Mouse (Mus musculus): ENCODE results near the gene Krt14. TPM values are rescaled to one million over a fixed set of nuclear protein-coding genes. Genes with fewer than 3 reads are reported as not detected.
"Not testable (repeated sequence)": the region's sequence is repeated elsewhere in the genome, so short reads cannot be mapped to it uniquely, and the experiment has no call there.

The Krt14 gene
- 9.9 TPM for polyA plus RNA-seq (2012; fragmentation: generic; extraction: Trizol)

DNA sequence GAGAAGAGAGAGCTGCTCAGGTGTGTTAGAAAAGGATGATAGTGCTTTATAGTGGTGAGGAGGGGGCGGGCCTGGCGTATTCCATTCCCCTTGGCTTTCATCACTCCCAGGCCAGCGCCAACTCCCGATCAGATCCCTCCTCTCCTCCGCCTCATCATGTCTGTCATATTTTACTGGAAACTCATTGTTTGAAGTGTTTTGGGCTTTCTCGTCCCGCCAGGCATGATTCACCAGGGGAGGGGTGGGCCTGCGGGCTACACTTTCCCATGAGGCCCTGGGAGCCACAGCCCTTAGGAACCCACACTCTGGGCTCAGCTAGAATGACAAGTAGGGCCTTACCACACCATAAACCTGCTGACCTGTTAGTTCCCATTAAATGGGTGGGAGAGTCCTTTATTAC, at the start of gene Krt14:
Krt14 (minus strand) TSS at position 51 of the 400 bp plus-strand sequence.
- Histone ChIP-seq H3K4me2 (ENCODE audit: low read depth) (peak within 1 kb of the TSS; percentile 57), H3K27me3 (ENCODE audit: control insufficient read depth, insufficient read depth, insufficient read length) (no peaks in the 10 kb centered on the region), H3K36me3 (ENCODE audit: control insufficient read depth, insufficient read depth) (no peaks in the 10 kb centered on the region), H3K4me3 (peak within 1 kb of the TSS; percentile 5), H3ac (ENCODE audit: control insufficient read depth, insufficient read length) (no peak within 1 kb of the TSS), H3K79me2 (ENCODE audit: control insufficient read depth, insufficient read depth) (no peaks in the 10 kb centered on the region)
- no peak for TF ChIP-seq POLR2A (IDR thresholded peaks at IDR 0.05; ENCODE audit: insufficient read length, low read depth)
- TF ChIP-seq CEBPB (IDR thresholded peaks at IDR 0.05; ENCODE audit: insufficient read depth, poor library complexity, severe bottlenecking): no peak
- TF ChIP-seq SRF (IDR thresholded peaks at IDR 0.05; ENCODE audit: control insufficient read depth, insufficient read length, low read depth): no peak
- no peak for TF ChIP-seq TCF3 (IDR thresholded peaks at IDR 0.05; ENCODE audit: insufficient read length, low read depth)
- TF ChIP-seq MYOG (IDR thresholded peaks at IDR 0.05; ENCODE audit: control insufficient read depth in 1 of 3, insufficient read depth in 1 of 3, insufficient read length in 2 of 3, low read depth in 2 of 3): no peak
- TF ChIP-seq REST (IDR thresholded peaks at IDR 0.05; ENCODE audit: insufficient read depth, insufficient read length): no peak
- no peak for TF ChIP-seq E2F4 (IDR thresholded peaks at IDR 0.05; ENCODE audit: insufficient read depth)
- TF ChIP-seq USF1 (IDR thresholded peaks at IDR 0.05; ENCODE audit: low read depth): no peak
- TF ChIP-seq MAX (IDR thresholded peaks at IDR 0.05; ENCODE audit: low read depth): no peak
- TF ChIP-seq TCF12 (IDR thresholded peaks at IDR 0.05; ENCODE audit: insufficient read depth, poor library complexity, severe bottlenecking): no peak
- TF ChIP-seq POLR2AphosphoS2 (IDR thresholded peaks at IDR 0.05; ENCODE audit: insufficient read length, low read depth): no peak
- no peak for TF ChIP-seq MYOD1 (IDR thresholded peaks at IDR 0.05; ENCODE audit: control insufficient read depth in 1 of 3, insufficient read length in 2 of 3, low read depth in 2 of 3)

DNA sequence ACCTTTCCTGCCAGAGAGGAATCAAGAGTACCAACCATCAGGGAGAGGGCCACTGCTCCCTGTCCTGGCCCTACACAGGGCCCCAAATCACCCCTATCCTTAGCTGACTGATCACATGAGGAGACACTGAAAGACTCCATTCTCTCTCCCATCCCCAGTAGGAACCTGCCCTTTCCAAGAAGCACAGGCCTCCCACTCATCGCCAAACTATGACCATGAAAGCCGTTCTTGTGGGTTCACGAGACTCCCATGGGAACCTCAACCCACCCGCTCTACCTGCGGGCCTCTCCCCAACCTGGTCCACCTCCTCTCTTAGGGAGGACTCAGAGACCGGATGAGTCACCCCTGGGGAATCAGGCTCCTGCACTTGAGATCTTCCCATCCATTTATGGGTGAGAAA, 48.2 kb upstream of the Krt14 start:
- Histone ChIP-seq H3K4me3 (no peak overlapping the region), H3K4me2 (ENCODE audit: low read depth) (no peak overlapping the region), H3K36me3 (ENCODE audit: control insufficient read depth, insufficient read depth) (no peaks in the 10 kb centered on the region), H3K27me3 (ENCODE audit: control insufficient read depth, insufficient read depth, insufficient read length) (no peaks in the 10 kb centered on the region), H3ac (ENCODE audit: control insufficient read depth, insufficient read length) (no peak overlapping the region), H3K79me2 (ENCODE audit: control insufficient read depth, insufficient read depth) (no peaks in the 10 kb centered on the region)
- TF ChIP-seq POLR2A (IDR thresholded peaks at IDR 0.05; ENCODE audit: insufficient read length, low read depth) (no peak), E2F4 (IDR thresholded peaks at IDR 0.05; ENCODE audit: insufficient read depth) (no peak)

DNA sequence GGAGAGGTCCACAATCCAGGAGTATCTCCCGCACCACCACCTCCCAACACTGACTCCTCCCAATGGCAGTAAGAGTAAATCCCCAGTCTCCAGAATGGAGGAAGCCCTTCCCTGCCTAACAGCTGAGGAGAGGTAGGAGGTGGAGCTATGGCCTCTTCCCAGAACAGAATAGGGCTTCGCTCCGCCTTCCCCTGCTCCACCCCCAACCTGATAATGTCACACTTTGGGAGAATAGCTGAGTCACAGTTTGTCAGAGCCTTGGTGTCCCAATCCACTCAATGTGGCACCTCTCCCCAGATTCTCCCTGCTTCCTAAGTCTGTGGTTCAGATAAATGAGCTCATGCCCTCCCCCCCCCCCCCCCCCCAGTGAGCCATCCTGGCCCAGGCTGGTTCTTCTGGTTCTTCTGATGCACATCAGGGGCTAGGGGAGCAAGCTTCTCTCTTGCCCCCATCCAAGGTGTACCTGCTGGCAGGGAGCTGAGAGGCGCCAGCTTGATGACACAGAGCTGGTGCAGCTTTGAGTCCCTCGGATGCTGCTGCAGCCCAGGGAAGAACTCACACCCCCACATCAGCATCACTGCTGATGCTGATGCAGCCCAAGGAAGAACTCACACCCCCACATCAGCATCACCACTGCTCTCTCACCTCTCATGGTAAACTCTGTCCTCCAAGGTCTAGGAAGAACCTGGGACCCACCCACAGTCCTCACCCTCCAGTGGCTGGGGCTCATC, 47.2 kb upstream of the Krt14 start:
- no peaks in the 10 kb centered on the region for H3K79me2 ChIP-seq (ENCODE audit: control insufficient read depth, insufficient read depth)
- H3ac ChIP-seq (ENCODE audit: control insufficient read depth, insufficient read length): no peak overlapping the region
- no peaks in the 10 kb centered on the region for H3K36me3 ChIP-seq (ENCODE audit: control insufficient read depth, insufficient read depth)
- H3K27me3 ChIP-seq (ENCODE audit: control insufficient read depth, insufficient read depth, insufficient read length): no peaks in the 10 kb centered on the region
- no peak overlapping the region for H3K4me2 ChIP-seq (ENCODE audit: low read depth)
- no peak for TF ChIP-seq MAX (IDR thresholded peaks at IDR 0.05; ENCODE audit: low read depth)
- no peak for TF ChIP-seq E2F4 (IDR thresholded peaks at IDR 0.05; ENCODE audit: insufficient read depth)
- TF ChIP-seq MYOD1 (IDR thresholded peaks at IDR 0.05; ENCODE audit: control insufficient read depth in 1 of 3, insufficient read length in 2 of 3, low read depth in 2 of 3): no peak
- no peak for TF ChIP-seq USF1 (IDR thresholded peaks at IDR 0.05; ENCODE audit: low read depth)
- TF ChIP-seq SRF (IDR thresholded peaks at IDR 0.05; ENCODE audit: control insufficient read depth, insufficient read length, low read depth): no peak
- no peak for TF ChIP-seq CEBPB (IDR thresholded peaks at IDR 0.05; ENCODE audit: insufficient read depth, poor library complexity, severe bottlenecking)
- no peak for TF ChIP-seq TCF12 (IDR thresholded peaks at IDR 0.05; ENCODE audit: insufficient read depth, poor library complexity, severe bottlenecking)
- H3K4me3 ChIP-seq: no peak overlapping the region

DNA sequence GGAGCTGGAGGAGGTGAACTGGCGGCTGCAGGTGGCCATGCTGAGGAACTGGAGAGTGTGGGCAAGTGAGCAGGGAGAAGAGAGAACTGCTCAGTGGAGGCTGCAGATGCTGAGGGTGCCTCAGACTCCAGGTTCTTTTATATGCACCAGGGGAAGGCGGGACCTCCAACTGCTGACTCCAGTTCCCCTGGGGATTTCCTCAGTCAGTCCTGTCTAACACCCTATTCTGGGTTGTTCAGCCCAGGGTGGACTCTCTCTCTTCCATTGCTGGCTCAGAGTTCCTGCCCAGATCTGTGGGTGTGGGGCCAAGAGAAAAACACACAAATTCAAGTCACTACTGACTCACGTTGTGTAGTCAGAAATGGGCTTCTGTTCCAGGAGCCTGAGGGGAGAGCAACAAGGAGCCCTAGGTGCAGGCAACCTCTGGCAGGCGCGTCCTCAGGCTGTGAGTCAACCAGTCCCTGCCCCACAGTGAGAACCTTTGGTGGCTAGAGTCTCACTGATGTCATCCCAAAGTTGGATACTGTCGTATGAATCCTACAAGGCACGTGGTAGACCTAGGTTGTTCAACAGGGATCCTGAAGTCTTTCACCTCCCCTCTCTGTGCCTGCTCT, 41.6 kb upstream of the Krt14 start, which contains the start of gene Krt16:
Krt16 (minus strand) TSS at position 51 of the 614 bp plus-strand sequence.
- no peaks in the 10 kb centered on the region for H3K27me3 ChIP-seq (ENCODE audit: control insufficient read depth, insufficient read depth, insufficient read length)
- H3K36me3 ChIP-seq (ENCODE audit: control insufficient read depth, insufficient read depth): no peaks in the 10 kb centered on the region
- H3K79me2 ChIP-seq (ENCODE audit: control insufficient read depth, insufficient read depth): no peaks in the 10 kb centered on the region
- H3ac ChIP-seq (ENCODE audit: control insufficient read depth, insufficient read length): no peak within 1 kb of the TSS
- no peak within 1 kb of the TSS for H3K4me2 ChIP-seq (ENCODE audit: low read depth)
- TF ChIP-seq USF1 (IDR thresholded peaks at IDR 0.05; ENCODE audit: low read depth): no peak
- TF ChIP-seq MYOD1 (IDR thresholded peaks at IDR 0.05; ENCODE audit: control insufficient read depth in 1 of 3, insufficient read length in 2 of 3, low read depth in 2 of 3): no peak
- TF ChIP-seq POLR2A (IDR thresholded peaks at IDR 0.05; ENCODE audit: insufficient read length, low read depth): no peak
- no peak within 1 kb of the TSS for H3K4me3 ChIP-seq

DNA sequence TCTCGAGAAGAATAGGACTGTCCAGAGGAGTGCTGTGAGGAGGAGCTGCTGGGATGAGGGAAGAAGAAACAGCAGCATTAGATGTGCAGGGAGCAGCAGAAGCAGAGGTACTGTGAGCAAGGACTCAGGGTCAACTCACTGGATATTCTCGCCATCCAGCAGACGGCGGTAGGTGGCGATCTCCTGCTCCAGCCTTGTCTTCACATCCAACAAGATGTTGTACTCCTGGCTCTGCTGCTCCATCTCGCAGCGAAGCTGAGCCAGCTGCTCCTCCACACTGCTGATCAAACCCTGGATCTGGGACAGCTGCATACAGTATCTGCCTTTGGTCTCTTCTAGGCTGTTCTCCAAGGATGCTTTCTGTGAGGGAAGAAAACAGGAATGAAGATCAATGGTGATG, 39.1 kb upstream of the Krt14 start:
- H3K4me2 ChIP-seq (ENCODE audit: low read depth); H3K36me3 ChIP-seq (ENCODE audit: control insufficient read depth, insufficient read depth); H3K79me2 ChIP-seq (ENCODE audit: control insufficient read depth, insufficient read depth); H3K27me3 ChIP-seq (ENCODE audit: control insufficient read depth, insufficient read depth, insufficient read length); H3ac ChIP-seq (ENCODE audit: control insufficient read depth, insufficient read length); H3K4me3 ChIP-seq: not testable (repeated sequence)

DNA sequence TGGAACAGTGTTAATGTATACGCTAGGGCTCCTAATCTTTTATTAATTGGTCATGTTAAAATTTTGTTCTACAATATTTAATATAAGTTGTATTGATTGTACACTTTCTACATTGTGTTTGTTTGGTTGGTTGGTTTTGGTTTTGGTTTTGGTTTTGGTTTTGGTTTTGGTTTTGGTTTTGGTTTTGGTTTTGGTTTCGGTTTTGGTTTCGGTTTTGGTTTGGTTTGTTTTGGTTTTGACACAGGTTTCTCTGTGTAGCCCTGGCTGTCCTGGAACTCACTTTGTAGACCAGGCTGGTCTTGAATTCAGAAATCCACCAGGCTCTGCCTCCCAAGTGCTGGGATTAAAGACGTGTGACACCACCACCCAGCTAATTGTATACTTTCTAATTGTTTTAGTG, 32.9 kb upstream of the Krt14 start:
- H3K36me3 ChIP-seq (ENCODE audit: control insufficient read depth, insufficient read depth); H3K4me2 ChIP-seq (ENCODE audit: low read depth); H3K79me2 ChIP-seq (ENCODE audit: control insufficient read depth, insufficient read depth); H3ac ChIP-seq (ENCODE audit: control insufficient read depth, insufficient read length); H3K27me3 ChIP-seq (ENCODE audit: control insufficient read depth, insufficient read depth, insufficient read length); H3K4me3 ChIP-seq: not testable (repeated sequence)
